Mouse (Mus musculus): ENCODE results near the gene Carhsp1.
A peak's percentile ranks its signal among the peaks of the same experiment; 100 is the strongest.

Carhsp1 gene

DNA sequence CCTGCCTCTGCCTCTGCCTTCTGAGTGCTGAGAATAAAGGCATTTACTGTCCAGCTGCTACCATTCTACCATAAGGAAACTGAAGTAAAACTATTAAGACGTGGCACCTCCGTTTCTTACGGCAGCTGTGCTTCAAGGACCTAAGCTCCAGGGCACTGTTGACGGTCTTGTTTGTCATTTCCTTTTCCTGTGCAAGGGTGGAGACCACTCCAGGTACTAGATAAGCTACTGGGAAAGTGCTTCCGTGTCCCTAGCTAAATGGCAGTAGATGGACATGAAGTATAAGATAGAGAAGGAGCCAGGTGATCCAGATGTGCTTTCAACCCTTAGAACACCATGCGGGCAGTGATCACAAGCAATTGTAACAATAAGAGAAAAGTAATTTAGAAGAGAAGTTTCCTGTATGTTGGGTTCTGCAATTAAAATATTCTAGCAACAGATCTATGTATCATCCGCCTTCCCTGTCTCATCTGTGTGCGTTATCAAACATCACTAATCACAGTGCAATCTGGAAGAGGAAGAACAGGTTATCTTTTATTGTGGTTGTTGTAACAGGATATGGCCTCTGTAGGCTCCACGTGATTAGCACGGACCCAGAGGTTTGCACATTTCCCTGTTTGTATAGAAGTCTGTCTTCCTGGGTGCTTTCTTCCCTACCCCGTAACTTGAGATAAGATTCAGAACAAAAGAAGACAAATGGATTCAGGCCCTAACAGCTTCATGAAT, 32.3 kb downstream of the Carhsp1 start:
- no peak for DNase-seq (ENCODE audit: low read depth, low spot score)

DNA sequence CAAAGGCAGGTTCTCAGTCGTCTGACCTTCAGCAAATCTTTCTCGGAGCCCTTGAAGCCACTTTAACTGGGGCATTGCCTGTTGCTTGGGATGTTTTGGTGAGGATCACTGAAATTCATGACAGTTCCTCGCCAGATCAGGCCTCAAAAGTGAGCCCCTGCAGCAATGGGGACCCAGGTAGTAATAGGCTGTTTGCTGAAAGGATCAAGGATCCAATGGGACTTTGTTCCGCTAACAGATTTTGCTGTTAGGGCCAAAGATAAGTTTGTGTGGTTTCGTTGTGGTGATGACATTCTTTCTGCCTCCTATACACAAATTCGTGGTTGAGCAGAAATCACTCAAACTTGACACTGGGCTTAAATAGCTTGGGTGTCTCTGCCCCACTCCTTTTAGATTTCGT, 33.8 kb downstream of the Carhsp1 start:
- DNase-seq (ENCODE audit: low read depth, low spot score) = no peak

DNA sequence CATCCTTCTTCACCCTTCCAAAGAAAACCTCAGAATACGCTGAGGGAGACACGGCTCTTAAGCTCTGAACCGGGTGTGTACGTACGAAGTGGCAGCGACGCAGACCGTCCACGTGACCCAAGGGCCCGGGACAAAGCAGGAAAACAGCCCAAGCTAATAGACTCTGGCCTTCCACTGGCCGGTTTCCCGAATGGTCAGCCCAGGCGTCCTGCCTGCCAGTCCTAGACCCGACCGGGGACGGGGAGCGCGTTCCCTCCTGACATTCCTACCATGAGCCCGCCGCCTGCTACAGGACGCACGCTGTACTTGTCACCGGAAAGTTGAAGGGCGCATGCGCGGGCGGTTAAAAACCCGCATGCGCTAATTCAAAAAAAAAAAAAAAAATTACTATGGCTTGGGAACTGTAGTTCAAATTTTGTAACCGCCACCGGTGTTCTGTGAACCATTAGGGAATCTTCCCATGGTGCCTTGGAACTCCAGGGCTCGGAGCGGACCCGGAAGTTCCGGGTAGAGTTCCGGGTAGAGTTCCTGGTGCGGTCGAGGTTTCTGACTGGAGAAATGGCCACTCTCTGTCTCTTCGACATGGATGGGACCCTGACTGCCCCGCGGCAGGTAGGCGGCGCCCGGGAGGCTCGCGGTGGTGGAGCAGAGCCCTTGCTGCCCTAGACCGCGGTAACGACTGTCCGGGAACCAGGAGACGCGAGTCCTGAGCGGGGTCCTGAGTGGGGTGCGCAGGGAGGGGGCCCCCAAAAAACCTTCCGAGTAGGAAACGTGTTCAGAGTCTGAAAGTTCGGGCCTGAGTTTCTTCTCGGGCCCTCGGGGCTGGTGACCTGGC, 34.5 kb downstream of the Carhsp1 start, which contains the start of the genes Pmm2 and Tmem186:
TSS of gene Pmm2 (plus strand) at position 458 of the 835 bp plus-strand sequence.
TSS of gene Tmem186 (minus strand) at position 496 of the 835 bp plus-strand sequence.
- peak; percentile 95 for DNase-seq (ENCODE audit: low read depth, low spot score)

DNA sequence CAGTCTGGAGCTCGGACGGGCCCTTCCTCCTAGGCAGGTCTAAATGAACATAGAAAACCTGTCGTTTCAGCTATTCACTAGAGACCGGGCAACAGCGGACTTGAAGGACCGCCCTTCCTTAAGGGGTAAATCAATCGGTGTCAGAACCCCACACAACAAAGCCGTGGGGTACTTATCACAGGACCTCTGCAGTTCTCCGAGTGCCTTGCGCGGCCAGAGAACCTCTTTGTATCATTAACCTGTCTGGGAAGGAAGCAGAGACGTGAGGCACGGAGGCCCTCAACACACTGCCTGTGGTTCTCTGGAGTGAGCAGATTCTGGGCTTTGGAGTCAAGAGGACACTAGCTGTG, 35.1 kb downstream of the Carhsp1 start:
- no peak for DNase-seq (ENCODE audit: low read depth, low spot score)

DNA sequence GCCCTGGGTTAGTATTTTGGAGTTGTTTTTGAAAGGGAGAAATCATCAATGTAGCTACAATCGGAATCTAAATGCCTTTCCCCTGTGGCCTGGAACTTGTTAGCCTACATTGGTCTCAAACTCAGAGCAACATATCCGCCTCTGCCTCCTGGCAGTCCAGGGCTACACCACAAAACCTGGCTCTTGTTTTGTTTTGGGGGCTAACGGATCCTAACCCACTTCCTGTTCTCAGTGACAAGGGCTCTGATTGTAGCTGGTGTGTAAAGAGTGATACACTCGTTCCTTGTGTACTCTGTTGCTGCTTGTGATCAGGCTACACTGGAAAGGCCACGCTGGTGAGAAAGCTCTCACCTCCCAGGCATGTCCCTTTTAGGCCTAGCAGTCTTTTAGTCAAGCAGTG, 40.5 kb downstream of the Carhsp1 start:
- no peak for DNase-seq (ENCODE audit: low read depth, low spot score)

DNA sequence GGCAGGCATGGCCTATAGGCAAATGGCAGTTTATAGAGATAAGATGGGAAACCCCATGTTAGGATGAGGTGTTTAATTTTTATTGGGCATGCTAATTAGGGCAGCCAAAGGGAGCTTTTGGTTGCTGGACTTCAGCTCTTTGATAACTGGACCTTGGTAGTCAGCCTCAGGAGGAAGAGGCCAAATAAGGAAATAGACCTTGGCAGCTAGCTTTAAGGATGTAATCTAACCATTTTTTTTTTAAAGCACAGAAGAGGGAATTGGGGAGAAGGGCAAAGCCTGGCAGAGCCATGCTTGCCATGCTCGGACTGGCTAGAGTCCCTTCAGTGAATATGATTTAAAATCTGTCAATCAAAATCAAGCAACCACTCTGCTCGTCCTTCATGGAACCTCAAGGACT, 41.5 kb downstream of the Carhsp1 start:
- DNase-seq (ENCODE audit: low read depth, low spot score) = no peak

DNA sequence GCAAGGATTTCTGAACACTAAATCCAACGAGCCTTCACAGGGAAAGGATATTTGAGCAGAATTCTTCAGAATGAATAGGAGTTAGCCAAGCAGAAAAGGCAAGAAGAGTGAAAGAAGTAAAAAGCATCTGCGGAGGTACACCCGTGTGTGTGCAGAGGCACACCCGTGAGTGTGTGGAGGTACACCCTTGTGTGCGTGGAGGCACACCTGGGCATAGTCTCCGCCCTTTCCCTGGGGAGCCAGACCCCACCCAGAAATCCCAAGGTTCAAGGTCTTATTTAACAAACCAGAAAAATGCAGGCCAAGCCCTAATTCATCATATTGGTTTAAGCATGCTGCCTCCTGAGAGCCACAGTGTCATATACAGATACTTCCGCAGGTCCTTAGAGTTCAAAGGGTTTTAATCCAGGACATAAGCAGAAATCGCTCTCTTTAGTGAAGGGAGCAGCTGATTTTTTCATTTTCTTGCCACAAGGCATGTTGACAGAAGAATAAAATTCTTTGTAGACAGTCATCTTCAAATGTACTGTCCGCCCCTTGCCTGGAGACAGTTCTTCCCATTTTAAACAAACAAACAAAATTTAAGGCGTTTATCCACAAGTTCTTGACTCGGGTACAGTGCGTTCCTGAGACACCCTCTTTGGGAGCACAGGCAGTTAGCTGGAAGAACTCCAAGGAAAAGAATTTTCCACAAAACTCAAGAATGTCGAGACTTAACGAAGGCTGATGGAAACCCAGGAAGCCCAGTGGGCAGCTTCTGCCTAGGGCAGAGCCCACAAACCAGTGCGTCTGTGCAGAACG, 51.4 kb downstream of the Carhsp1 start:
- peak; percentile 42 for DNase-seq (ENCODE audit: low read depth, low spot score)

DNA sequence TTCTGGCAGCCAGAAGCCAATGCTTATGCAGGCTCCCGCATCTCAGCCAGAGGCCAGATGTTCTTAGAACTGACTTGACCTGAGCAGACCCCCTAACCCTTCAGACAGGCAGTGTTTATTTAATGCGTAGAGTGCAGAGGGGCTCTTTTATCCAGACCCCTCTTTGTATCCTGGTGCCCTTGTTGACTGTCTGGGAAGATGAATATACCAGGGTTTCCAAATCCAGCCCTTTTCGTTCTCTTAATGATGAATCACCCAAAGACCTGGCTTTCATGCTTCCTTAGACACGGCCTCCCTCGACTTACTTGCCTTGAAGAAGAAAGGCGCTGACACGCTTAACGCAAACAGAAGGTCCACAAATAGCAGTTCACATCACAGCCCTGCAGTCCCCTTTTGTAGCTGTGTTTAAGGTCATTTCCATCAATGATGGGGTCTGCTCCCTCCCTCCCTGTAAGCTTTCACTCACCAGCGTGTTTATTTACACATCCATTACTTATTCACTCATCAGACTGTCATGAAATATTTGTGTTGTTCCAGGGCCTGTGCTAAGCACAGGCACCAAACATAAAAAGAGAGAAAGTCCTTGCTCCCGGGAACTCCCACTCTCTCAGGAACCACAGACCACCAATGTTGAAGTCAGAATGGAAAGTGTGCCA, 52.2 kb downstream of the Carhsp1 start:
- DNase-seq (ENCODE audit: low read depth, low spot score) = no peak

DNA sequence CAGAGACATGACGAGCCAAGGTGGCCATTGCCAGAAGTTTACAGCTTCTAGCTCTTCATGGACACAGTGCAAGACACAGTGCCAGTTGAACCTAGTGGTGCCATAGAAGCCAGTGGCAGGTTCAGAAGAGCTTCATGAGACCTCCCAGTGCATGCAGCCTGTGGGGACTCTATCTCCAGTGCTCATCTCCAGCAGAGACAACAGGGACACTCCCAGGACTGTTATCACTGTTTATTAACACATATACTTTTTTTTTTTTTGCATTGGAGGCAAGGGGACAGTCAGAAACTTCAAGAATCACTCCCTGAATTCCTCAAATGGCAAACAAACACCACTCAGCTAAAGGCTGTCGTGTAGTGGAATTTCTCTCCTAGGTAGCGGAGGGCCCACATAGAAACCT, 58.5 kb downstream of the Carhsp1 start:
- no peak for DNase-seq (ENCODE audit: low read depth, low spot score)

DNA sequence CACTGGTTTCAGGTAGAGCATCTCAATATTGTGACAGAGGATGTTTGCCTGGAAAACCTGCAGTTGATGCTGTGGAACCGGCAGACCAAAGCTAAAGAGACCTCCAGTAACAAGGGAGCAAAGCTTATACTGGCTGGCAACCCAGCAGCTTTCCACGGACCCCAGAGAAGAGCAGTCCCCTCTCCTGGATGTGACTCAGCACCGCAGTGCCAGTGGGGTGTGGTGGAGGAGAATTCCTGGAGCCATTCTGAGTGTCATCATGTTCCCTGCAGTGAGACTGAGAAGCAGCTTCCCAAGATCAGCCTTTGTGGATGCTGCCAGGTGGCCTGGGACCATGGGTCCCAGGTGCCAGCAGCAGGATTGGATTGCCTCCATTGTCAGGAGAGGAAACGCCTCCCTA, 58.9 kb downstream of the Carhsp1 start:
- no peak for DNase-seq (ENCODE audit: low read depth, low spot score)

DNA sequence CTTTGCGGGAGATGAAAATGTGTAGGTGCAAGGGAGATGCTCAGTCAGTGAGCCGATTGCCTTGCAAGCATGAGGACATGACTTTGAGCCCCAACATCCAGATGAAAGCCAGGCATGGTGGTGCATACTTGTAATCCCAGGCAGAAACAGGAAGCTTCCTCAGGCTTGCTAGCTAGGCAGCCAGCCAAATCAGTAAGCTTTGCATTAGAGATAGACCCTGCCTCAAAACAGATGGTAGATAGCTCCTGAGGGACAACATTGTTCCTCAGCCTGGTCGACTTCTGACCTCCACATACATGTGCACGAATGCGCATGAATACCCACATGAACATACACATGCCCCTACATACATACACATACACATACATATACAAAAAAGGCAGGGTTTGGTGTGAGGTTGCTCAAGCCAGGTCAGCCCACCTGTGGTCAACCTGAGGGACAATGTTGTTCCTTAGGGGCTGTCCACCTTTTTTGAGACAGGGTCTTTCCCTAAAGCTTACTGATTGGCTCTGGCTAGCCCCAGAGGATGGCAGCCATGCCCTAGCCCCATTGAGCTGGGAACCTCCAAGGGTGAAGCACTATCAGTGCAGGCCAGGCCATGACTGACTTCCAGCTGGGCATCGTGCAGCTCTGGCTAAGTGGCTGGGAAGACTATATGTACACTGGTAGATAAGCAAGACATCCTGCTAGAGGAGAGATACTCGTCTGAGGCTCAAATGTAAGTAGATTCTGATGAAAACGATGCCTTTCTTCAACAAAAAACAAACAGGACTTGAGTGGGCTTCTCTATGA, 59.5 kb downstream of the Carhsp1 start:
- DNase-seq (ENCODE audit: low read depth, low spot score) = no peak

DNA sequence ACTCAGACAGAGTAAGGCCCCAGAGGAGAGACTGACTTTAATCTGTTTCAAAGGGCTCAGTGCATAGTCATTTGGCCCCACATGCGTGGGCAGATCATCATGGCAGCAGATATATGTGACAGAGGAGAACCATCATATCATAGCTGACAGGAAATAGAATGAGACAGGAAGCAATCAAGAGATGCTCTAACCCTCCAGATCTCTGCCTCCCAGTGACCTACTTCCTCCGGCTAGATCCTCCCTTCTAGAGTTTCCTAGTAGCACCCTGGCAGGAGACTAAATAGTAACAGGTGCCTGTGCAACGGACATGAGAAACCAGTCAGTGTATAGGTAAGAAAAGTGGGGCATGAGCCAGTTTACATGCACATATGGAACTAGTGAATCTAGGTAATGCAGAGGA, 61.6 kb downstream of the Carhsp1 start:
- DNase-seq (ENCODE audit: low read depth, low spot score) = no peak
